Mouse (Mus musculus): ENCODE results near the gene Uap1l1. TPM values are rescaled to one million over a fixed set of nuclear protein-coding genes. Genes with fewer than 3 reads are reported as not detected.
A peak's percentile ranks its signal among the peaks of the same experiment; 100 is the strongest.

Gene Uap1l1
- polyA plus RNA-seq, 1 experiment = 1.7 TPM

GRCm38 (mm10) chr2:25364761-25365090, 756 bp downstream of the Uap1l1 start:
- no peak overlapping the region for H3K27ac ChIP-seq (ENCODE audit: control insufficient read depth, insufficient read depth, low read depth, low read length)
- H3K4me1 ChIP-seq (ENCODE audit: control insufficient read depth, insufficient read depth, low read length) = peaks cover 3% of the 10 kb centered on the region
- no peaks in the 10 kb centered on the region for H3K36me3 ChIP-seq (ENCODE audit: control insufficient read depth, insufficient read depth, low read length)
- no peaks in the 10 kb centered on the region for H3K27me3 ChIP-seq (ENCODE audit: control insufficient read depth, insufficient read depth, low read length)
- H3K4me3 ChIP-seq (ENCODE audit: control insufficient read depth, low read depth, low read length) = 0 out of 2 replicates have a peak overlapping the region, but pooled peaks have one; percentile 4
- TF ChIP-seq POLR2A (IDR thresholded peaks at IDR 0.05; ENCODE audit: control insufficient read depth, low read depth, low read length) (no peak), CTCF (IDR thresholded peaks at IDR 0.05; ENCODE audit: control insufficient read depth, insufficient read depth, insufficient replicate concordance, low read depth, low read length) (no peak)

GRCm38 (mm10) chr2:25364313-25364712, 1.2 kb downstream of the Uap1l1 start:
- H3K4me1 ChIP-seq (ENCODE audit: control insufficient read depth, insufficient read depth, low read length) = peaks cover 3% of the 10 kb centered on the region
- no peak for TF ChIP-seq POLR2A (IDR thresholded peaks at IDR 0.05; ENCODE audit: control insufficient read depth, low read depth, low read length)
- H3K4me3 ChIP-seq (ENCODE audit: control insufficient read depth, low read depth, low read length) = no peak overlapping the region
- H3K27ac ChIP-seq (ENCODE audit: control insufficient read depth, insufficient read depth, low read depth, low read length) = no peak overlapping the region
- no peaks in the 10 kb centered on the region for H3K27me3 ChIP-seq (ENCODE audit: control insufficient read depth, insufficient read depth, low read length)
- H3K36me3 ChIP-seq (ENCODE audit: control insufficient read depth, insufficient read depth, low read length) = no peaks in the 10 kb centered on the region

- Histone ChIP-seq H3K27ac (ENCODE audit: control insufficient read depth, insufficient read depth, low read depth, low read length) (no peak overlapping the region), H3K36me3 (ENCODE audit: control insufficient read depth, insufficient read depth, low read length) (no peaks in the 10 kb centered on the region), H3K4me1 (ENCODE audit: control insufficient read depth, insufficient read depth, low read length) (peaks cover 3% of the 10 kb centered on the region), H3K27me3 (ENCODE audit: control insufficient read depth, insufficient read depth, low read length) (no peaks in the 10 kb centered on the region), H3K4me3 (ENCODE audit: control insufficient read depth, low read depth, low read length) (no peak overlapping the region)
- TF ChIP-seq POLR2A (IDR thresholded peaks at IDR 0.05; ENCODE audit: control insufficient read depth, low read depth, low read length) = no peak
- TF ChIP-seq CTCF (IDR thresholded peaks at IDR 0.05; ENCODE audit: control insufficient read depth, insufficient read depth, insufficient replicate concordance, low read depth, low read length) = no peak
Observed at GRCm38 (mm10) chr2:25363478-25364178, 1.9 kb downstream of the Uap1l1 start.

- Histone ChIP-seq H3K27me3 (ENCODE audit: control insufficient read depth, insufficient read depth, low read length) (no peaks in the 10 kb centered on the region), H3K4me1 (ENCODE audit: control insufficient read depth, insufficient read depth, low read length) (peaks cover 20% of the 10 kb centered on the region), H3K27ac (ENCODE audit: control insufficient read depth, insufficient read depth, low read depth, low read length) (no peak overlapping the region), H3K4me3 (ENCODE audit: control insufficient read depth, low read depth, low read length) (no peak overlapping the region), H3K36me3 (ENCODE audit: control insufficient read depth, insufficient read depth, low read length) (no peaks in the 10 kb centered on the region)
- TF ChIP-seq POLR2A (IDR thresholded peaks at IDR 0.05; ENCODE audit: control insufficient read depth, low read depth, low read length) (no peak), CTCF (IDR thresholded peaks at IDR 0.05; ENCODE audit: control insufficient read depth, insufficient read depth, insufficient replicate concordance, low read depth, low read length) (no peak)
Observed at GRCm38 (mm10) chr2:25359848-25360247, 5.6 kb downstream of the Uap1l1 start.

GRCm38 (mm10) chr2:25356208-25357079, 9.0 kb downstream of the Uap1l1 start, which contains the start of gene Dpp7:
Gene Dpp7, minus strand, starts transcription at chr2:25356359.
- no peak within 1 kb of the TSS for H3K27ac ChIP-seq (ENCODE audit: control insufficient read depth, insufficient read depth, low read depth, low read length)
- H3K4me1 ChIP-seq (ENCODE audit: control insufficient read depth, insufficient read depth, low read length) = peaks cover 18% of the 10 kb centered on the region
- H3K36me3 ChIP-seq (ENCODE audit: control insufficient read depth, insufficient read depth, low read length) = no peaks in the 10 kb centered on the region
- H3K4me3 ChIP-seq (ENCODE audit: control insufficient read depth, low read depth, low read length) = peak within 1 kb of the TSS; percentile 77
- no peak for TF ChIP-seq CTCF (IDR thresholded peaks at IDR 0.05; ENCODE audit: control insufficient read depth, insufficient read depth, insufficient replicate concordance, low read depth, low read length)
- no peak for TF ChIP-seq POLR2A (IDR thresholded peaks at IDR 0.05; ENCODE audit: control insufficient read depth, low read depth, low read length)
- H3K27me3 ChIP-seq (ENCODE audit: control insufficient read depth, insufficient read depth, low read length) = no peaks in the 10 kb centered on the region

- no peak for TF ChIP-seq CTCF (IDR thresholded peaks at IDR 0.05; ENCODE audit: control insufficient read depth, insufficient read depth, insufficient replicate concordance, low read depth, low read length)
- no peak overlapping the region for H3K27ac ChIP-seq (ENCODE audit: control insufficient read depth, insufficient read depth, low read depth, low read length)
- H3K36me3 ChIP-seq (ENCODE audit: control insufficient read depth, insufficient read depth, low read length) = no peaks in the 10 kb centered on the region
- H3K4me1 ChIP-seq (ENCODE audit: control insufficient read depth, insufficient read depth, low read length) = peaks cover 18% of the 10 kb centered on the region
- peak overlapping the region; percentile 77 for H3K4me3 ChIP-seq (ENCODE audit: control insufficient read depth, low read depth, low read length)
- H3K27me3 ChIP-seq (ENCODE audit: control insufficient read depth, insufficient read depth, low read length) = no peaks in the 10 kb centered on the region
Observed at GRCm38 (mm10) chr2:25355419-25356066, 9.9 kb downstream of the Uap1l1 start.

GRCm38 (mm10) chr2:25354211-25354610, 11.3 kb downstream of the Uap1l1 start:
- Histone ChIP-seq H3K27me3 (ENCODE audit: control insufficient read depth, insufficient read depth, low read length) (no peaks in the 10 kb centered on the region), H3K4me3 (ENCODE audit: control insufficient read depth, low read depth, low read length) (no peak overlapping the region), H3K36me3 (ENCODE audit: control insufficient read depth, insufficient read depth, low read length) (no peaks in the 10 kb centered on the region; the same call in 1 of the 2 replicates), H3K27ac (ENCODE audit: control insufficient read depth, insufficient read depth, low read depth, low read length) (no peak overlapping the region), H3K4me1 (ENCODE audit: control insufficient read depth, insufficient read depth, low read length) (peaks cover 18% of the 10 kb centered on the region)
- TF ChIP-seq POLR2A (IDR thresholded peaks at IDR 0.05; ENCODE audit: control insufficient read depth, low read depth, low read length) (no peak), CTCF (IDR thresholded peaks at IDR 0.05; ENCODE audit: control insufficient read depth, insufficient read depth, insufficient replicate concordance, low read depth, low read length) (no peak)

Data from testis, adult 2 months (tissue).